Mouse (Mus musculus): ENCODE data around the gene Atp2a1.
"Not testable (repeated sequence)": the region's sequence is repeated elsewhere in the genome, so short reads cannot be mapped to it uniquely, and the experiment has no call there.

The Atp2a1 gene

GRCm38 (mm10) chr7:126463004-126463403 lies at the start of gene Atp2a1:
Gene Atp2a1, minus strand, starts transcription at chr7:126463108.
- in situ Hi-C loops (cut with MboI; ENCODE audit: low sequenced_read_pairs) = no loop called here

- in situ Hi-C loops (cut with MboI; ENCODE audit: low sequenced_read_pairs) = no loop called here
Observed at GRCm38 (mm10) chr7:126511287-126511686, 48.4 kb upstream of the Atp2a1 start.

- in situ Hi-C loops (cut with MboI; ENCODE audit: low sequenced_read_pairs) = no loop called here
Observed at GRCm38 (mm10) chr7:126507126-126507778, 44.3 kb upstream of the Atp2a1 start.

GRCm38 (mm10) chr7:126504913-126505312 lies 42.0 kb upstream of the Atp2a1 start:
- in situ Hi-C loops (cut with MboI; ENCODE audit: low sequenced_read_pairs) = no loop called here

- in situ Hi-C loops (cut with MboI; ENCODE audit: low sequenced_read_pairs) = no loop called here
Observed at GRCm38 (mm10) chr7:126503273-126503878, 40.5 kb upstream of the Atp2a1 start, which contains the start of gene Atxn2l. Gene Atxn2l, minus strand, starts transcription at chr7:126503437.

- in situ Hi-C loops (cut with MboI; ENCODE audit: low sequenced_read_pairs) = no loop called here
Observed at GRCm38 (mm10) chr7:126502751-126503150, 39.8 kb upstream of the Atp2a1 start.

GRCm38 (mm10) chr7:126502023-126502741 lies 39.3 kb upstream of the Atp2a1 start:
- in situ Hi-C loops (cut with MboI; ENCODE audit: low sequenced_read_pairs) = no loop called here

- in situ Hi-C loops (cut with MboI; ENCODE audit: low sequenced_read_pairs) = no loop called here
Observed at GRCm38 (mm10) chr7:126501684-126502022, 38.7 kb upstream of the Atp2a1 start.

GRCm38 (mm10) chr7:126499416-126499815 lies 36.5 kb upstream of the Atp2a1 start:
- in situ Hi-C loops (cut with MboI; ENCODE audit: low sequenced_read_pairs) = no loop called here

- in situ Hi-C loops (cut with MboI; ENCODE audit: low sequenced_read_pairs) = no loop called here
Observed at GRCm38 (mm10) chr7:126497966-126498365, 35.1 kb upstream of the Atp2a1 start.

- in situ Hi-C loops (cut with MboI; ENCODE audit: low sequenced_read_pairs) = no loop called here
Observed at GRCm38 (mm10) chr7:126496475-126496874, 33.6 kb upstream of the Atp2a1 start.

- in situ Hi-C loops (cut with MboI; ENCODE audit: low sequenced_read_pairs) = no loop called here
Observed at GRCm38 (mm10) chr7:126494120-126494519, 31.2 kb upstream of the Atp2a1 start.

- in situ Hi-C loops (cut with MboI; ENCODE audit: low sequenced_read_pairs) = no loop called here
Observed at GRCm38 (mm10) chr7:126491973-126492372, 29.1 kb upstream of the Atp2a1 start.

GRCm38 (mm10) chr7:126491005-126491404 lies 28.1 kb upstream of the Atp2a1 start:
- in situ Hi-C loops (cut with MboI; ENCODE audit: low sequenced_read_pairs) = no loop called here

GRCm38 (mm10) chr7:126487617-126488385 lies 24.9 kb upstream of the Atp2a1 start:
- in situ Hi-C loops (cut with MboI; ENCODE audit: low sequenced_read_pairs) = not testable (repeated sequence)

GRCm38 (mm10) chr7:126487052-126487483 lies 24.2 kb upstream of the Atp2a1 start, which contains the start of gene Tufm:
Gene Tufm, plus strand, starts transcription at chr7:126487361.
- in situ Hi-C loops (cut with MboI; ENCODE audit: low sequenced_read_pairs) = no loop called here

- in situ Hi-C loops (cut with MboI; ENCODE audit: low sequenced_read_pairs) = no loop called here
Observed at GRCm38 (mm10) chr7:126482392-126482871, 19.5 kb upstream of the Atp2a1 start.

- in situ Hi-C loops (cut with MboI; ENCODE audit: low sequenced_read_pairs) = no loop called here
Observed at GRCm38 (mm10) chr7:126481699-126482098, 18.8 kb upstream of the Atp2a1 start.

GRCm38 (mm10) chr7:126474993-126475581 lies 12.2 kb upstream of the Atp2a1 start, which contains the start of gene Sh2b1:
Gene Sh2b1, minus strand, starts transcription at chr7:126475424.
- in situ Hi-C loops (cut with MboI; ENCODE audit: low sequenced_read_pairs) = no loop called here

GRCm38 (mm10) chr7:126474486-126474955 lies 11.6 kb upstream of the Atp2a1 start:
- in situ Hi-C loops (cut with MboI; ENCODE audit: low sequenced_read_pairs) = no loop called here

Measured in CH12F3 (cell line).